Mouse (Mus musculus): Measurements from ENCODE around the gene Hmg20b. TPM values are rescaled to one million over a fixed set of nuclear protein-coding genes. Genes with fewer than 3 reads are reported as not detected.

The Hmg20b gene
- total and polyA plus RNA-seq, 2 experiments from 2014 or later, result 9.6 to 24.5 TPM

GRCm38 (mm10) chr10:81388505-81389055, 38.3 kb upstream of the Hmg20b start, which contains the start of gene Gm48552:
Gm48552 (plus strand) TSS chr10:81389005.
- Histone ChIP-seq H3K36me3 (ENCODE audit: insufficient read depth, low read length) (peaks cover 34% of the 10 kb centered on the region), H3K9me3 (ENCODE audit: low read length) (no peaks in the 10 kb centered on the region), H3K27me3 (ENCODE audit: insufficient read depth, low read length) (no peaks in the 10 kb centered on the region), H3K4me2 (ENCODE audit: low read depth, low read length, poor library complexity, severe bottlenecking) (no peak within 1 kb of the TSS), H3K4me1 (ENCODE audit: insufficient read depth, low read length) (peaks cover 10% of the 10 kb centered on the region), H3K9ac (replicated peaks; ENCODE audit: low read length, poor library complexity, severe bottlenecking) (no peak within 1 kb of the TSS), H3K4me3 (ENCODE audit: low read depth, low read length) (no peak within 1 kb of the TSS), H3K27ac (ENCODE audit: low read depth, low read length) (no peak within 1 kb of the TSS)
- no peak for ATAC-seq (ENCODE audit: low FRiP score)
- WGBS, result 86% methylated on average over 5 of the region's 5 CpGs
- no peak for DNase-seq (ENCODE audit: low spot score)
- TF ChIP-seq CTCF (IDR thresholded peaks at IDR 0.05), result no peak

GRCm38 (mm10) chr10:81387716-81388115, 37.4 kb upstream of the Hmg20b start:
- no peak overlapping the region for H3K4me3 ChIP-seq (ENCODE audit: low read depth, low read length)
- no peak for ATAC-seq (ENCODE audit: low FRiP score)
- WGBS, result 95% methylated on average over 20 of the region's 20 CpGs

GRCm38 (mm10) chr10:81385603-81386306, 35.5 kb upstream of the Hmg20b start:
- Histone ChIP-seq H3K9me3 (ENCODE audit: low read length) (no peaks in the 10 kb centered on the region), H3K36me3 (ENCODE audit: insufficient read depth, low read length) (peaks cover 31% of the 10 kb centered on the region), H3K27me3 (ENCODE audit: insufficient read depth, low read length) (no peaks in the 10 kb centered on the region), H3K4me1 (ENCODE audit: insufficient read depth, low read length) (peaks cover 10% of the 10 kb centered on the region), H3K4me3 (ENCODE audit: low read depth, low read length) (peak overlapping the region; percentile 86; the same call in 1 of the 2 replicates), H3K4me2 (ENCODE audit: low read depth, low read length, poor library complexity, severe bottlenecking) (peak overlapping the region; percentile 83), H3K27ac (ENCODE audit: low read depth, low read length) (no peak overlapping the region), H3K9ac (replicated peaks; ENCODE audit: low read length, poor library complexity, severe bottlenecking) (no peak overlapping the region)
- ATAC-seq (ENCODE audit: low FRiP score) (no peak), DNase-seq (ENCODE audit: low spot score) (no peak)
- no peak for TF ChIP-seq CTCF (IDR thresholded peaks at IDR 0.05)
- WGBS, result 77% methylated on average over 22 of the region's 22 CpGs

More at GRCm38 (mm10) chr10:81387716-81388115, 37.4 kb upstream of the Hmg20b start:
- Histone ChIP-seq H3K9ac (replicated peaks; ENCODE audit: low read length, poor library complexity, severe bottlenecking) (no peak overlapping the region), H3K4me1 (ENCODE audit: insufficient read depth, low read length) (peaks cover 10% of the 10 kb centered on the region), H3K4me2 (ENCODE audit: low read depth, low read length, poor library complexity, severe bottlenecking) (no peak overlapping the region), H3K36me3 (ENCODE audit: insufficient read depth, low read length) (peaks cover 34% of the 10 kb centered on the region), H3K27me3 (ENCODE audit: insufficient read depth, low read length) (no peaks in the 10 kb centered on the region), H3K27ac (ENCODE audit: low read depth, low read length) (no peak overlapping the region), H3K9me3 (ENCODE audit: low read length) (no peaks in the 10 kb centered on the region)
- DNase-seq (ENCODE audit: low spot score), result no peak
- TF ChIP-seq CTCF (IDR thresholded peaks at IDR 0.05), result no peak

GRCm38 (mm10) chr10:81384605-81384982, 34.3 kb upstream of the Hmg20b start:
- H3K27me3 ChIP-seq (ENCODE audit: insufficient read depth, low read length), result no peaks in the 10 kb centered on the region
- 0% methylated on average over 19 of the region's 19 CpGs for WGBS
- H3K9ac ChIP-seq (replicated peaks; ENCODE audit: low read length, poor library complexity, severe bottlenecking), result peak overlapping the region; percentile 93
- no peak for TF ChIP-seq CTCF (IDR thresholded peaks at IDR 0.05)
- ATAC-seq (ENCODE audit: low FRiP score), result peak; percentile 24
- DNase-seq (ENCODE audit: low spot score), result no peak
- H3K4me2 ChIP-seq (ENCODE audit: low read depth, low read length, poor library complexity, severe bottlenecking), result peak overlapping the region; percentile 83
- peaks cover 31% of the 10 kb centered on the region for H3K36me3 ChIP-seq (ENCODE audit: insufficient read depth, low read length)
- peaks cover 10% of the 10 kb centered on the region for H3K4me1 ChIP-seq (ENCODE audit: insufficient read depth, low read length)
- H3K9me3 ChIP-seq (ENCODE audit: low read length), result no peaks in the 10 kb centered on the region
- H3K4me3 ChIP-seq (ENCODE audit: low read depth, low read length), result peak overlapping the region; percentile 86
- peak overlapping the region; percentile 91 for H3K27ac ChIP-seq (ENCODE audit: low read depth, low read length)

GRCm38 (mm10) chr10:81383802-81384604, 33.7 kb upstream of the Hmg20b start, which contains the start of the genes Dohh and Gm48551:
Dohh (plus strand) TSS chr10:81384428.
Gm48551 (plus strand) TSS chr10:81384466.
- DNase-seq (ENCODE audit: low spot score) (peak; percentile 100), ATAC-seq (ENCODE audit: low FRiP score) (peak; percentile 93)
- Histone ChIP-seq H3K36me3 (ENCODE audit: insufficient read depth, low read length) (peaks cover 28% of the 10 kb centered on the region), H3K27me3 (ENCODE audit: insufficient read depth, low read length) (no peaks in the 10 kb centered on the region), H3K4me2 (ENCODE audit: low read depth, low read length, poor library complexity, severe bottlenecking) (peak within 1 kb of the TSS; percentile 83), H3K27ac (ENCODE audit: low read depth, low read length) (peak within 1 kb of the TSS; percentile 91), H3K9me3 (ENCODE audit: low read length) (no peaks in the 10 kb centered on the region), H3K4me1 (ENCODE audit: insufficient read depth, low read length) (peaks cover 10% of the 10 kb centered on the region), H3K4me3 (ENCODE audit: low read depth, low read length) (peak within 1 kb of the TSS; percentile 86), H3K9ac (replicated peaks; ENCODE audit: low read length, poor library complexity, severe bottlenecking) (peak within 1 kb of the TSS; percentile 93)
- 4% methylated on average over 51 of the region's 54 CpGs for WGBS
- TF ChIP-seq CTCF (IDR thresholded peaks at IDR 0.05), result peak; percentile 21
